Mouse (Mus musculus) retina, adult 2 months (tissue): ENCODE data around the gene Sprr2f.

Experiments used
- DNase-seq: peaks from one replicate; pipeline ENCODE4 v3.0.0-alpha.2; 2012; ENCODE audit warnings: low read depth, low spot score

Sprr2f gene

DNA sequence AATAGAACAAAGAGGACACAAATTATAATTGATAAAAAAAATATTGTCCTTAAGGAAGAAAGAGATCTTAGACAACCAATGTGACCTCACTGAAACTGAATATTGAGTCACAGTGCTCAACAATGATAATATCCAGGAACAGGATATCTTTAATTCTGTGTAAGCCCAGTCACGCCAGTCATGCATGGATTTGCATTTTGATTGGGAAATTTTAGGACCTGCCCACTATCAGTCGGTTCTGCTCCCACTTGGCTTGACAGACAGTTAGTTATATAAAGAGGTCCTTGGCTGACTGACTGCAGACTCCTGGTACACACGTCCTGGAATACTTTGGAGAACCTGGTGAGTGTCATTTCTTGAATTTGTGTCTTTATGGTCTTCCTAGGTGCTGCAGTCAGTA, at the start of gene Sprr2f:
Gene Sprr2f, plus strand, starts transcription at position 301 of the 400 bp plus-strand sequence.
- DNase-seq: no peak

GRCm38 (mm10) chr3:92316320-92316719, 48.7 kb upstream of the Sprr2f start, which contains the start of gene Sprr2b:
TSS of gene Sprr2b (plus strand) at chr3:92316620.
- no peak for DNase-seq

- DNase-seq: no peak
Measured at GRCm38 (mm10) chr3:92317384-92317783, 47.6 kb upstream of the Sprr2f start.

DNA sequence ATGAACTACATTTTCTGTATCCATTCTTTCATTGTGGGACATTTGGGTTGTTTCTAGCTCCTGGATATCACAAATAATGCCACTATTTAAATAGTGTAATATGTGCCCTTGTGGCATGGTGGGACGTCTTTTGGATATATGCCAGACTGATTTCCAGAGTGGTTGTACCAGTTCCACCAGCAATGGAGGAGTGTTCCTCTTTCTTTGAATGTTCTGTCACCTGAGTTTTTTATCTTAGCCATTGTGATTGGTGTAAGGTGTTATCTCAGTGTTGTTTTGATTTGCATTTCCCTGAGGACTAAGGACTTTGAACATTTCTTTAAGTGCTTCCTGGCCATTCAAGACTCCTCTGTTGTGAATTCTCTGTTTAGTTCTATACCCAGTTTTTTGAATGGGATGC, 28.7 kb upstream of the Sprr2f start:
- DNase-seq: no peak

GRCm38 (mm10) chr3:92338840-92339239, 26.1 kb upstream of the Sprr2f start, which contains the start of gene Sprr2d:
TSS of gene Sprr2d (plus strand) at chr3:92339140.
- DNase-seq: no peak

- DNase-seq: no peak
Measured at GRCm38 (mm10) chr3:92351843-92352242, 13.1 kb upstream of the Sprr2f start, which contains the start of gene Sprr2e. TSS of gene Sprr2e (plus strand) at chr3:92352143.

GRCm38 (mm10) chr3:92361619-92362018, 3.4 kb upstream of the Sprr2f start:
- DNase-seq: no peak

DNA sequence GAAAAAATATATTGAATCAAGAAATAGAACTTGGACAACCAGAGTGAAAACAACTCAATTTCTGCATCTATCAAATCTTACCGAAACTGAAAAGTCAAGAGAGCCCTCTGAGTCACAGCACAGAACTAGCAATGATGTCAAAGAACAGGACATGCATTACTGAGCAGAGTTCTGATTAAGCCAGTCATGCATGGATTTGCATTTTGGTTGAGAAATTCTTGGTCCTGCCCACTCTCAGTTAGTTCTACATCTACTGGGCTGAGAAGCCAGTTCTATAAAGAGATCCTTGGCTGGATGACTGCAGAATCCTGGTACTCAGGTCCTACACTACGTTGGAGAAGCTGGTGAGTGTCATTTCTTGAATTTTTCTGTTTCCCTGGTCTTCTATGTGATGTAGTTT, 8.6 kb downstream of the Sprr2f start:
- DNase-seq: no peak

DNA sequence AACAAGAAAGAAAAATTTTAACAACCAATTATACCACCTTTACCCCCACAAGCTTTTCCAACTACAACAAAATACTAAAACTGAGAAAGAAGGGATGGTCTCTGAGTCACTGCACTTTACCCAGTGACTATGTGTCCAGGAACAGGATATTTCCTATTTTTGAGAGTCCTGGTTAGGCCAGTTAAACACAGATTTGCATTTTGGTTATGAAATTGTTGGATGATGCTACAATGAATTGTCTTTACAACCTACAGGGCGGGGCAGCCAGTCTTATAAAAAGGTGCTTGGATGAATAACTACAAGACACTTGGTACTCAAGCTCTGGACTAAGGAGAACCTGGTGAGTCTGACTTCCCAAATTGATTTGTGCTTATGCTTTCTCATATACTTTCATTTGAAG, 20.4 kb downstream of the Sprr2f start, which contains the start of gene Sprr2h:
Gene Sprr2h, plus strand, starts transcription at position 301 of the 400 bp plus-strand sequence.
- no peak for DNase-seq

- no peak for DNase-seq
Measured at GRCm38 (mm10) chr3:92394301-92394700, 29.3 kb downstream of the Sprr2f start.

DNA sequence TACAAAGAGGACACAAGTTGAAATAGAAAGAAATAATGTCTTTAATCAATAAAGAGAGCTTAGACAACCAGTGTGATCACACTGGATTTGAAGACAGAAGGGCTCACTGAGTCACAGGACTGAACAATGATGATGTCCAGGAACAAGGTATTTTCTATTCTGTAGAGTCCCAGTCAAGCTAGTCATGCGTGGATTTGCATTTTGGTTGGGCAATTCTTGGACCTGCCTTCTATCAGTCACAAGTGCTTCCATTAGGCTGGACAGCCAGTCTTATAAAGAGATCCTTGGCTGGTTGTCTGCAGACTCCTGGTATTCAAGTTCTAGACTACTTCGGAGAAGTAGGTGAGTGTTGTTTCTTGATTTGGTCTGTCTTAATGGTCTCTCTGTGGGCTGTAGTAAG, 42.7 kb downstream of the Sprr2f start, which contains the start of gene Sprr2i:
Gene Sprr2i, plus strand, starts transcription at position 301 of the 400 bp plus-strand sequence.
- no peak for DNase-seq
